Mouse (Mus musculus): ENCODE measurements around the gene Gm6614. TPM values are rescaled to one million over a fixed set of nuclear protein-coding genes. Genes with fewer than 3 reads are reported as not detected.
"Not testable (repeated sequence)": the region's sequence is repeated elsewhere in the genome, so short reads cannot be mapped to it uniquely, and the experiment has no call there.

Gene Gm6614
- not detected for total RNA-seq (2021)

- DNase-seq: no peak
- intact Hi-C loops (cut with DNase I): no loop called here
Measured at GRCm38 (mm10) chr6:142011364-142011955, at the start of gene Gm6614. Gene Gm6614 (minus strand): TSS chr6:142011414.

- intact Hi-C loops (cut with DNase I): not testable (repeated sequence)
Measured at GRCm38 (mm10) chr6:142058281-142058680, 47.1 kb upstream of the Gm6614 start.

GRCm38 (mm10) chr6:142047689-142048088 is 36.5 kb upstream of the Gm6614 start:
- intact Hi-C loops (cut with DNase I): no loop called here
- DNase-seq: no peak

More at GRCm38 (mm10) chr6:142058281-142058680, 47.1 kb upstream of the Gm6614 start:
- not testable (repeated sequence) for DNase-seq

GRCm38 (mm10) chr6:142045746-142046145 is 34.5 kb upstream of the Gm6614 start:
- intact Hi-C loops (cut with DNase I): no loop called here
- no peak for DNase-seq

- intact Hi-C loops (cut with DNase I): no loop called here
- no peak for DNase-seq
Measured at GRCm38 (mm10) chr6:142041896-142042295, 30.7 kb upstream of the Gm6614 start.

- intact Hi-C loops (cut with DNase I): no loop called here
- DNase-seq: peak; percentile 1 to 4
Measured at GRCm38 (mm10) chr6:142040306-142041175, 29.3 kb upstream of the Gm6614 start.

GRCm38 (mm10) chr6:142035771-142036170 is 24.6 kb upstream of the Gm6614 start:
- no peak for DNase-seq
- intact Hi-C loops (cut with DNase I): no loop called here

- DNase-seq: no peak
- intact Hi-C loops (cut with DNase I): no loop called here
Measured at GRCm38 (mm10) chr6:142021671-142022070, 10.5 kb upstream of the Gm6614 start.

- intact Hi-C loops (cut with DNase I): no loop called here
- no peak for DNase-seq
Measured at GRCm38 (mm10) chr6:141986772-141987171, 24.4 kb downstream of the Gm6614 start.

GRCm38 (mm10) chr6:141984644-141985043 is 26.6 kb downstream of the Gm6614 start:
- intact Hi-C loops (cut with DNase I): no loop called here
- DNase-seq: no peak

- no peak for DNase-seq
- intact Hi-C loops (cut with DNase I): no loop called here
Measured at GRCm38 (mm10) chr6:141962420-141962819, 48.8 kb downstream of the Gm6614 start.

GRCm38 (mm10) chr6:141961861-141962260 is 49.4 kb downstream of the Gm6614 start:
- intact Hi-C loops (cut with DNase I): no loop called here
- no peak for DNase-seq

GRCm38 (mm10) chr6:141960482-141960881 is 50.7 kb downstream of the Gm6614 start:
- intact Hi-C loops (cut with DNase I): no loop called here
- DNase-seq: no peak

- DNase-seq: no peak
- intact Hi-C loops (cut with DNase I): no loop called here
Measured at GRCm38 (mm10) chr6:141946862-141947261, 64.4 kb downstream of the Gm6614 start, which contains the start of gene Slco1a1. Gene Slco1a1 (minus strand): TSS chr6:141946962.

GRCm38 (mm10) chr6:141940451-141940850 is 70.8 kb downstream of the Gm6614 start:
- DNase-seq: no peak
- intact Hi-C loops (cut with DNase I): no loop called here

Other genes with a start within 250 kb of the Gm6614 start
- not detected for gene Gm5724, start 237.6 kb downstream of the Gm6614 start, total RNA-seq (2021)
- 1 to 10 TPM; 1.0 to 1.1 TPM for gene Slco1a4, start 155.2 kb downstream of the Gm6614 start, total RNA-seq (2021)
- not detected for gene Slco1a1, start 64.5 kb downstream of the Gm6614 start, total RNA-seq (2021)
- not detected for gene Slco1a6, start 197.1 kb upstream of the Gm6614 start, total RNA-seq (2021)

Measured in heart, postnatal 36 days (tissue).